Mouse (Mus musculus) heart, embryonic 14.5 days (tissue): ENCODE data around the gene Napepld. TPM values are rescaled to one million over a fixed set of nuclear protein-coding genes. Genes with fewer than 3 reads are reported as not detected.
A peak's percentile ranks its signal among the peaks of the same experiment; 100 is the strongest.
"Not testable (repeated sequence)": the region's sequence is repeated elsewhere in the genome, so short reads cannot be mapped to it uniquely, and the experiment has no call there.

Source experiments
- ATAC-seq: fragments of 200-750 bp; cut with Nextera tagmentation; 2 replicates; pipeline ENCODE4 v1.8.0; 2017; ENCODE audit warnings: low read depth, moderate TSS enrichment; ENCODE audit not compliant: insufficient number of reproducible peaks, insufficient read depth, low FRiP score
- H3K27ac ChIP-seq, 2 experiments: fragments of 200-500 bp in 1 of 2; fragments of 300-500 bp in 1 of 2; sonication (generic) in 1 of 2; replicated peaks in 1 of 2; 2 replicates each; pipeline ENCODE4 v1.5.1; 2012 to 2014; ENCODE audit warnings: low read depth in 2 of 2, low read length in 2 of 2, control low read depth in 1 of 2, mild to moderate bottlenecking in 1 of 2, mixed read lengths in 1 of 2; ENCODE audit not compliant: control insufficient read depth in 1 of 2, insufficient read depth in 1 of 2
- H3K27me3 ChIP-seq: fragments of 300-500 bp; sonication (generic); 2 replicates; pipeline ENCODE4 v1.6.1; 2014; ENCODE audit warnings: mild to moderate bottlenecking, low read length, control low read depth; ENCODE audit not compliant: control insufficient read depth, insufficient read depth
- H3K36me3 ChIP-seq: fragments of 300-500 bp; sonication (generic); 2 replicates; pipeline ENCODE4 v1.6.1; 2014; ENCODE audit warnings: mild to moderate bottlenecking, control low read depth, low read length, mixed read lengths; ENCODE audit not compliant: control insufficient read depth, insufficient read depth
- H3K4me1 ChIP-seq, 2 experiments: fragments of 200-500 bp in 1 of 2; fragments of 300-500 bp in 1 of 2; sonication (generic) in 1 of 2; 2 replicates each; pipeline ENCODE4 v1.6.1; 2012 to 2014; ENCODE audit warnings: low read length in 2 of 2, control low read depth in 1 of 2, mixed read lengths in 1 of 2; ENCODE audit not compliant: control insufficient read depth in 2 of 2, insufficient read depth in 2 of 2
- H3K4me2 ChIP-seq: fragments of 300-500 bp; sonication (generic); 2 replicates; pipeline ENCODE4 v1.6.1; 2014; ENCODE audit warnings: mild to moderate bottlenecking, low read length
- H3K4me3 ChIP-seq, 2 experiments: fragments of 200-500 bp in 1 of 2; fragments of 300-500 bp in 1 of 2; sonication (generic) in 1 of 2; 2 replicates each; pipeline ENCODE4 v1.5.1; 2012 to 2014; ENCODE audit warnings: low read length in 2 of 2, mild to moderate bottlenecking in 2 of 2, control low read depth in 1 of 2, low read depth in 1 of 2, moderate library complexity in 1 of 2; ENCODE audit not compliant: control insufficient read depth in 1 of 2, insufficient read depth in 1 of 2
- H3K9ac ChIP-seq: fragments of 300-500 bp; sonication (generic); 2 replicates; pipeline ENCODE4 v1.6.1; 2014; ENCODE audit warnings: mild to moderate bottlenecking, low read length
- H3K9me3 ChIP-seq: fragments of 300-500 bp; sonication (generic); 2 replicates; pipeline ENCODE4 v1.6.1; 2016; ENCODE audit warnings: low read length, control low read depth; ENCODE audit not compliant: control insufficient read depth
- WGBS: fragments of 180-500 bp; shearing (Covaris S2); extraction: QIAGEN DNeasy Blood & Tissue Kit; methylation state at CpG from one replicate; pipeline ENCODE4 v1.1.7; 2014; 5-methylcytosine and 5-hydroxymethylcytosine counted together
- polyA plus RNA-seq: library from polyadenylated mRNA; unstranded; fragments of >200 nt; fragmentation: Nextera tagmentation; extraction: Ambion mirVana; gene quantifications from 2 replicates; pipeline ENCODE4 v1.2.1, GENCODE M21; 2014

Napepld gene
- polyA plus RNA-seq, 1 experiment from 2014 or later = 8.7 TPM

DNA sequence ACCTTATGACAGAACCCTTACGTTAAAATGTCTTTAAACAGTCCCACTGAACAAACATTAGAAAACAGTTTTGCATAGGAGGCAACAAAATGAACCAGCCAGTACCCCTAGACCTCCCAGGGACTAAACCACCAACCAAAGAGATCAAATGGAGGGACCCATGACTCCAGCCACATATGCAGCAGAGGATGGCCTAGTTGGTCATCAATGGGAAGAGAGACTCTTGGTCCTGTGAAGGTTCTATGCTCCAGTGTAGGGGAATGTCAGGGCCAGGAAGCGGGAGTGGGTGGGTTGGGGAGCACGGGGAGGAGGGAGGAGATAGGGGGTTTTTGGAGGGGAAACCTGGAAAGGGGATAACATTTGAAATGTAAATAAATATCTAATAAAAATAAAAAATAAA is 1.6 kb downstream of the Napepld start:
- not testable (repeated sequence) for H3K4me1 ChIP-seq, H3K36me3 ChIP-seq, H3K9ac ChIP-seq, H3K27ac ChIP-seq, H3K4me3 ChIP-seq, H3K9me3 ChIP-seq, ATAC-seq, H3K27me3 ChIP-seq, H3K4me2 ChIP-seq
- 96% methylated on average over 3 of the region's 3 CpGs for WGBS

DNA sequence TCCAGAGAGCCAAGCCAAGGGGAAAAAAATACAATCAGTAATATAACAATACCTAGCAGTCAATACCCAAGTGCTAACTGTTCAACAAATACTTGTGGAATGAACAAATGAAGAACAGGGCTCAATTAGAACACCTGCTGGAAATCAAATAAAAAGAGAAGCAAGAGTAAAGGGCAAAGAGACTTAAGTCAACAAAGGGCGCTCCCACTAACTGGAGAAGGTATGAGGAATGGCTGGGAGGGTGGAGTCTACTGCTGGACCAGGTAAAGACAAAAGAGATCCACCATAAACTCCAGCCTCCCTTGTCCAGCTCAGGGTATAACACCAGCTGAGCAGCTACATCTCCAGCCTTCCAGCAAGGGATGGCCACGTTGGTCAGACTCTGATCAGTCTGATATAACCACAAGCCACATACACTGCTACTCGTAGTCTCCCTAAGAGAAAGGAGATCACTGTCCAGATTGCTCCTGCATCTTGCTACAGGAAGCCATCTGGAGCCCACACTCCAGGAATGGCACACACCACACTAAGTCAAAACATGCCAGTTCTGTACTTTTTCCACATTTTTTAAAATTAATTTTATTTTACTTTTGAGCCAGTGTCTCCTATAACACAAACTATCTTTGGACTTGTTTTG is 6.2 kb downstream of the Napepld start:
- H3K36me3 ChIP-seq = no peaks in the 10 kb centered on the region
- no peaks in the 10 kb centered on the region for H3K27me3 ChIP-seq
- no peak for ATAC-seq
- H3K4me1 ChIP-seq = peaks cover 0 to 5% of the 10 kb centered on the region in 2 experiments; a peak in 1 of 4 replicates
- H3K9me3 ChIP-seq = no peaks in the 10 kb centered on the region
- no peak overlapping the region for H3K4me3 ChIP-seq
- no peak overlapping the region for H3K27ac ChIP-seq
- no peak overlapping the region for H3K4me2 ChIP-seq
- H3K9ac ChIP-seq = no peak overlapping the region
- WGBS = 81% methylated on average over 3 of the region's 3 CpGs

GRCm38 (mm10) chr5:21693372-21693870 is 7.8 kb downstream of the Napepld start:
- ATAC-seq = no peak
- H3K4me1 ChIP-seq = peaks cover 0 to 5% of the 10 kb centered on the region in 2 experiments; a peak in 1 of 4 replicates
- no peak overlapping the region for H3K4me3 ChIP-seq
- 85% methylated on average over 3 of the region's 3 CpGs for WGBS
- H3K36me3 ChIP-seq = no peaks in the 10 kb centered on the region
- no peaks in the 10 kb centered on the region for H3K27me3 ChIP-seq
- H3K27ac ChIP-seq = no peak overlapping the region
- no peak overlapping the region for H3K9ac ChIP-seq
- no peaks in the 10 kb centered on the region for H3K9me3 ChIP-seq
- H3K4me2 ChIP-seq = no peak overlapping the region

GRCm38 (mm10) chr5:21692230-21692629 is 9.0 kb downstream of the Napepld start:
- H3K27ac ChIP-seq = no peak overlapping the region
- no peaks in the 10 kb centered on the region for H3K9me3 ChIP-seq
- ATAC-seq = no peak
- peaks cover 0 to 8% of the 10 kb centered on the region in 2 experiments; a peak in 1 of 4 replicates for H3K4me1 ChIP-seq
- H3K36me3 ChIP-seq = no peaks in the 10 kb centered on the region
- no peak overlapping the region for H3K4me3 ChIP-seq
- no peaks in the 10 kb centered on the region for H3K27me3 ChIP-seq
- H3K4me2 ChIP-seq = no peak overlapping the region
- no peak overlapping the region for H3K9ac ChIP-seq
- 89% methylated on average over 5 of the region's 5 CpGs for WGBS

DNA sequence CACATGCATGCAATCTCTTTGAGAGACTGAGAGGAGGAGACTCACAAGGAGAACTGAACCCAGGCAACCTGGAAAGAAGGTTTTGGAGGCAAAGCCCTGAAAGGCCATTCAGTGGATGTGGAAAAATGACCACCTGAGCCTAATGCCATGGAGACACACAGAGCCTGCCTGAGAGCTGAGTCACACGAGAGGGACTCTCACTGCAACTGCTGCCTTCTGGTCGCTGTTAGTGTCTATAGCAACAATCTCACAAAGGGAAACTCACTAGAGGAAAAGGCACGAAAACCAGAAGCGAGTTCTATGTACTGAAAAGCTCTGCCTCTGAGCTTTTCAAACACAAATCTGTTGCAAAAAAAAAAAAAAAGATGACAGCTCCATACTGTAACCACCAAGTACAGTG is 14.2 kb downstream of the Napepld start:
- WGBS = 9% methylated on average over 4 of the region's 4 CpGs
- 0 out of 4 replicates have a peak, but pooled peaks cover 2 to 7% of the 10 kb centered on the region in 2 experiments for H3K4me1 ChIP-seq
- no peak overlapping the region for H3K4me2 ChIP-seq
- no peak overlapping the region for H3K9ac ChIP-seq
- 0 out of 4 replicates have a peak overlapping the region, but pooled peaks of 1 of the 2 experiments have one; percentile 6 for H3K27ac ChIP-seq
- H3K27me3 ChIP-seq = no peaks in the 10 kb centered on the region
- no peaks in the 10 kb centered on the region; the same call in 1 of the 2 replicates for H3K36me3 ChIP-seq
- no peak for ATAC-seq
- no peaks in the 10 kb centered on the region for H3K9me3 ChIP-seq
- H3K4me3 ChIP-seq = no peak overlapping the region

GRCm38 (mm10) chr5:21685001-21685400 is 16.2 kb downstream of the Napepld start:
- 74% methylated on average over 10 of the region's 10 CpGs for WGBS
- no peaks in the 10 kb centered on the region for H3K9me3 ChIP-seq
- H3K27me3 ChIP-seq = no peaks in the 10 kb centered on the region
- H3K4me3 ChIP-seq = no peak overlapping the region
- H3K27ac ChIP-seq = no peak overlapping the region
- H3K4me2 ChIP-seq = no peak overlapping the region
- H3K9ac ChIP-seq = no peak overlapping the region
- ATAC-seq = no peak
- H3K4me1 ChIP-seq = peaks cover 6 to 18% of the 10 kb centered on the region in 2 experiments; a peak in 3 of 4 replicates
- no peaks in the 10 kb centered on the region; the same call in 1 of the 2 replicates for H3K36me3 ChIP-seq

GRCm38 (mm10) chr5:21683811-21684210 is 17.4 kb downstream of the Napepld start:
- no peaks in the 10 kb centered on the region for H3K27me3 ChIP-seq
- H3K9me3 ChIP-seq = no peaks in the 10 kb centered on the region
- ATAC-seq = no peak
- H3K4me3 ChIP-seq = no peak overlapping the region
- WGBS = 92% methylated on average over 9 of the region's 9 CpGs
- H3K4me1 ChIP-seq = peaks cover 6 to 18% of the 10 kb centered on the region in 2 experiments; a peak in 3 of 4 replicates
- H3K9ac ChIP-seq = no peak overlapping the region
- H3K27ac ChIP-seq = no peak overlapping the region
- no peaks in the 10 kb centered on the region; the same call in 1 of the 2 replicates for H3K36me3 ChIP-seq
- no peak overlapping the region for H3K4me2 ChIP-seq
